Mouse (Mus musculus) CH12.LX (cell line): ENCODE results near the gene Msh5. TPM values are rescaled to one million over a fixed set of nuclear protein-coding genes. Genes with fewer than 3 reads are reported as not detected.
A peak's percentile ranks its signal among the peaks of the same experiment; 100 is the strongest.

Experiments used
- DNase-seq: peaks from one replicate; pipeline ENCODE4 v3.0.0-alpha.2; 2013; ENCODE audit errors: extremely low read depth
- H3K27ac ChIP-seq: 2 replicates; pipeline ENCODE4 v1.5.1; 2012; ENCODE audit warnings: low read depth, mild to moderate bottlenecking, control low read depth, moderate library complexity; ENCODE audit not compliant: insufficient read depth
- H3K27me3 ChIP-seq: replicated peaks from 2 replicates; pipeline ENCODE3; 2012; ENCODE audit warnings: inconsistent platforms
- H3K36me3 ChIP-seq, 2 experiments: replicated peaks in 1 of 2; 2 replicates each; pipeline versions ENCODE3 to v1.6.1; 2012; ENCODE audit warnings: inconsistent platforms in 1 of 2, low read length in 1 of 2, mild to moderate bottlenecking in 1 of 2, mixed read lengths in 1 of 2, moderate library complexity in 1 of 2; ENCODE audit not compliant: control insufficient read depth in 1 of 2, insufficient read depth in 1 of 2
- H3K4me1 ChIP-seq, 2 experiments: 2 replicates each; pipeline ENCODE4 v1.6.1; 2012; ENCODE audit warnings: inconsistent platforms in 1 of 2, moderate library complexity in 1 of 2; ENCODE audit not compliant: insufficient read depth in 2 of 2, control insufficient read depth in 1 of 2
- H3K4me2 ChIP-seq: 2 replicates; pipeline ENCODE4 v1.6.1; 2012; ENCODE audit warnings: low read depth, mild to moderate bottlenecking, control low read depth; ENCODE audit not compliant: poor library complexity, insufficient read depth, severe bottlenecking
- H3K4me3 ChIP-seq, 3 experiments: fragments of 150-350 bp in 1 of 3; sonication (generic) in 1 of 3; replicated peaks in 1 of 3; 2 replicates each; pipeline versions ENCODE3 to v1.5.1; 2011 to 2012; ENCODE audit warnings: low read depth in 2 of 3, low read length in 2 of 3, mild to moderate bottlenecking in 2 of 3, moderate library complexity in 2 of 3, control low read depth in 1 of 3, improper control_type of control experiment in 1 of 3, inconsistent platforms in 1 of 3, mixed read lengths in 1 of 3; ENCODE audit not compliant: poor library complexity in 1 of 3
- H3K79me2 ChIP-seq: replicated peaks from 2 replicates; pipeline ENCODE4 v1.6.1; 2012; ENCODE audit warnings: mild to moderate bottlenecking, moderate library complexity; ENCODE audit not compliant: control insufficient read depth, poor library complexity, insufficient read depth, severe bottlenecking; ENCODE audit errors: extremely low read depth
- H3K9ac ChIP-seq: 2 replicates; pipeline ENCODE4 v1.6.1; 2012; ENCODE audit warnings: low read depth, mild to moderate bottlenecking, control low read depth, moderate library complexity; ENCODE audit not compliant: insufficient read depth
- H3K9me3 ChIP-seq: replicated peaks from 2 replicates; pipeline ENCODE3; 2012; ENCODE audit warnings: low read length, inconsistent platforms, mixed read lengths
- BHLHE40 ChIP-seq: IDR thresholded peaks from 2 replicates; pipeline ENCODE4 v1.6.1; 2011; ENCODE audit warnings: mild to moderate bottlenecking, low read depth, low read length, improper control_type of control experiment
- CHD1 ChIP-seq: IDR thresholded peaks from 2 replicates; pipeline ENCODE4 v1.6.1; 2012; ENCODE audit warnings: low read depth, low read length, improper control_type of control experiment, inconsistent platforms
- CHD2 ChIP-seq: IDR thresholded peaks from 2 replicates; pipeline ENCODE4 v1.6.1; 2011; ENCODE audit warnings: low read length, improper control_type of control experiment
- IRF4 ChIP-seq: IDR thresholded peaks from 2 replicates; pipeline ENCODE4 v1.6.1; 2014; ENCODE audit warnings: low read depth, mild to moderate bottlenecking, inconsistent platforms, low read length, improper control_type of control experiment
- JUND ChIP-seq: conservative IDR thresholded peaks from 2 replicates; pipeline ENCODE4 v1.6.1; 2011; ENCODE audit warnings: low read depth, low read length, improper control_type of control experiment
- MAX ChIP-seq: IDR thresholded peaks from 2 replicates; pipeline ENCODE4 v1.6.1; 2011; ENCODE audit warnings: low read length, improper control_type of control experiment
- NELFE ChIP-seq: IDR thresholded peaks from 2 replicates; pipeline ENCODE4 v1.6.1; 2011; ENCODE audit warnings: low read depth, low read length, improper control_type of control experiment
- NRF1 ChIP-seq: IDR thresholded peaks from 2 replicates; pipeline ENCODE4 v1.6.1; 2014; ENCODE audit warnings: low read depth, mild to moderate bottlenecking, inconsistent platforms, low read length, improper control_type of control experiment, moderate library complexity
- PAX5 ChIP-seq: IDR thresholded peaks from 2 replicates; pipeline ENCODE4 v1.6.1; 2012; ENCODE audit warnings: low read length, inconsistent platforms, mixed read lengths
- POLR2A ChIP-seq: IDR thresholded peaks from 2 replicates; pipeline ENCODE4 v1.6.1; 2011; ENCODE audit warnings: low read depth, mild to moderate bottlenecking, improper control_type of control experiment, low read length
- POLR2AphosphoS2 ChIP-seq: IDR thresholded peaks from 2 replicates; pipeline ENCODE4 v1.6.1; 2011; ENCODE audit warnings: low read depth, low read length, improper control_type of control experiment
- RCOR1 ChIP-seq: conservative IDR thresholded peaks from 2 replicates; pipeline ENCODE4 v1.6.1; 2012; ENCODE audit warnings: low read depth, mild to moderate bottlenecking, inconsistent platforms, low read length, improper control_type of control experiment
- TBP ChIP-seq: conservative IDR thresholded peaks from 2 replicates; pipeline ENCODE4 v1.6.1; 2011; ENCODE audit warnings: low read depth, low read length, improper control_type of control experiment
- ZC3H11A ChIP-seq: IDR thresholded peaks from 2 replicates; pipeline ENCODE4 v1.6.1; 2012; ENCODE audit warnings: low read depth, mild to moderate bottlenecking, inconsistent platforms, low read length, improper control_type of control experiment
- ZNF384 ChIP-seq: IDR thresholded peaks from 2 replicates; pipeline ENCODE4 v1.6.1; 2012; ENCODE audit warnings: low read depth, low read length, improper control_type of control experiment, inconsistent platforms
- dilution Hi-C: fragments of 300-500 bp; cut with MboI; formaldehyde crosslinking; loops from 2 replicates; pipeline ENCODE4 v1.14.3; 2020; ENCODE audit warnings: low sequenced_read_pairs; ENCODE audit not compliant: extremely low pct_unique_long_range_greater_than_20kb, extremely low pct_ligation_motif_present
- in situ Hi-C: fragments of 300-500 bp; cut with MboI; formaldehyde crosslinking; loops from 3 replicates; pipeline ENCODE4 v1.14.3; 2019; ENCODE audit warnings: low sequenced_read_pairs, low pct_ligation_motif_present, low pct_unique_long_range_greater_than_20kb, mixed read lengths
- polyA plus RNA-seq: library from polyadenylated mRNA; unstranded; fragments of >175 nt; gene quantifications from 2 replicates; pipeline ENCODE4 v1.2.1, GENCODE M21; 2012; ENCODE audit warnings: low read depth; ENCODE audit not compliant: insufficient read length
- total RNA-seq, 2 experiments: library from RNA; depleted of rRNA; stranded (reverse); fragments of 300-350 nt in 1 of 2; fragments of >200 nt in 1 of 2; gene quantifications; 2 replicates each; pipeline ENCODE4 v1.2.3; 2012 to 2014

Msh5 gene
- total and polyA plus RNA-seq, 3 experiments, result 6.1 to 13.1 (median 10.6) TPM

GRCm38 (mm10) chr17:34997142-34997483 lies 49.4 kb downstream of the Msh5 start:
- no peak overlapping the region for H3K27ac ChIP-seq
- TF ChIP-seq CHD1 (no peak), ZNF384 (0 out of 2 replicates have a peak, but pooled peaks have one; percentile 13), POLR2A (peak; percentile 13), RCOR1 (0 out of 2 replicates have a peak, but pooled peaks have one; percentile 50), PAX5 (no peak), BHLHE40 (no peak), POLR2AphosphoS2 (peak; percentile 67), NELFE (0 out of 2 replicates have a peak, but pooled peaks have one; percentile 22), ZC3H11A (no peak), CHD2 (peak; percentile 14; the same call in 1 of the 2 replicates)
- dilution Hi-C loops (no loop called here), in situ Hi-C loops (no loop called here)
- no peaks in the 10 kb centered on the region for H3K27me3 ChIP-seq
- peaks cover 36% of the 10 kb centered on the region for H3K9me3 ChIP-seq
- peaks cover 42 to 53% of the 10 kb centered on the region in 2 experiments for H3K36me3 ChIP-seq
- H3K9ac ChIP-seq, result no peak overlapping the region
- no peak for DNase-seq
- peaks cover 4 to 5% of the 10 kb centered on the region in 2 experiments; a peak in 1 of 4 replicates for H3K4me1 ChIP-seq
- H3K79me2 ChIP-seq, result no peaks in the 10 kb centered on the region
- peak overlapping the region in 1 of 3 experiments; percentile 59 for H3K4me3 ChIP-seq
- no peak overlapping the region for H3K4me2 ChIP-seq

- no peak for DNase-seq
- no peaks in the 10 kb centered on the region for H3K79me2 ChIP-seq
- TF ChIP-seq RCOR1 (no peak), NRF1 (no peak), JUND (no peak), NELFE (no peak), TBP (no peak), POLR2AphosphoS2 (peak; percentile 88), IRF4 (no peak), MAX (no peak), CHD2 (peak; percentile 0; the same call in 1 of the 2 replicates), ZNF384 (no peak), CHD1 (no peak), POLR2A (peak; percentile 71)
- H3K4me3 ChIP-seq, result peak overlapping the region in 1 of 3 experiments; percentile 59
- H3K4me1 ChIP-seq, result peaks cover 4 to 5% of the 10 kb centered on the region in 2 experiments; a peak in 1 of 4 replicates
- H3K9ac ChIP-seq, result no peak overlapping the region
- H3K4me2 ChIP-seq, result no peak overlapping the region
- peaks cover 36% of the 10 kb centered on the region for H3K9me3 ChIP-seq
- no peak overlapping the region for H3K27ac ChIP-seq
- peaks cover 46 to 58% of the 10 kb centered on the region in 2 experiments for H3K36me3 ChIP-seq
- in situ Hi-C loops (no loop called here), dilution Hi-C loops (no loop called here)
- H3K27me3 ChIP-seq, result no peaks in the 10 kb centered on the region
Measured at GRCm38 (mm10) chr17:34996411-34997141, 50.0 kb downstream of the Msh5 start.
